Mouse (Mus musculus) MEL (cell line): ENCODE data around the gene Slamf8. TPM values are rescaled to one million over a fixed set of nuclear protein-coding genes. Genes with fewer than 3 reads are reported as not detected.

Experiments
- DNase-seq: peaks from one replicate; pipeline ENCODE4 v3.0.0; 2011; ENCODE audit warnings: low read depth, low spot score
- H3K27ac ChIP-seq: 2 replicates; pipeline ENCODE4 v1.5.1; 2012; ENCODE audit warnings: low read depth, mild to moderate bottlenecking, control low read depth, low read length, moderate library complexity; ENCODE audit not compliant: control insufficient read depth
- H3K27me3 ChIP-seq, 2 experiments: fragments of 150-350 bp in 1 of 2; sonication (generic) in 1 of 2; 2 replicates each; pipeline ENCODE4 v1.6.1; 2012; ENCODE audit warnings: low read length in 2 of 2, mild to moderate bottlenecking in 2 of 2, improper control_type of control experiment in 1 of 2, moderate library complexity in 1 of 2; ENCODE audit not compliant: insufficient read depth in 2 of 2, control insufficient read depth in 1 of 2
- H3K36me3 ChIP-seq, 2 experiments: 2 replicates each; pipeline ENCODE4 v1.6.1; 2012 to 2014; ENCODE audit warnings: low read length in 2 of 2, improper control_type of control experiment in 1 of 2, inconsistent platforms in 1 of 2, mild to moderate bottlenecking in 1 of 2; ENCODE audit not compliant: insufficient read depth in 2 of 2, control insufficient read depth in 1 of 2
- H3K4me1 ChIP-seq, 2 experiments: fragments of 150-350 bp in 1 of 2; sonication (generic) in 1 of 2; 2 replicates each; pipeline ENCODE4 v1.6.1; 2012; ENCODE audit warnings: low read length in 2 of 2, improper control_type of control experiment in 1 of 2, mild to moderate bottlenecking in 1 of 2; ENCODE audit not compliant: insufficient read depth in 2 of 2, control insufficient read depth in 1 of 2
- H3K4me3 ChIP-seq, 2 experiments: fragments of 150-350 bp in 1 of 2; sonication (generic) in 1 of 2; 2 replicates each; pipeline ENCODE4 v1.5.1; 2012; ENCODE audit warnings: low read depth in 2 of 2, low read length in 2 of 2, mild to moderate bottlenecking in 2 of 2, moderate library complexity in 2 of 2, control low read depth in 1 of 2, improper control_type of control experiment in 1 of 2; ENCODE audit not compliant: control insufficient read depth in 1 of 2, insufficient read depth in 1 of 2
- H3K79me2 ChIP-seq: 2 replicates; pipeline ENCODE4 v1.6.1; 2012; ENCODE audit warnings: mild to moderate bottlenecking, low read length, moderate library complexity; ENCODE audit not compliant: control insufficient read depth, poor library complexity, insufficient read depth
- H3K9ac ChIP-seq: 2 replicates; pipeline ENCODE4 v1.6.1; 2012; ENCODE audit warnings: low read depth, mild to moderate bottlenecking, control low read depth, low read length, moderate library complexity; ENCODE audit not compliant: control insufficient read depth, poor library complexity, severe bottlenecking
- H3K9me3 ChIP-seq: fragments of 150-350 bp; sonication (generic); replicated peaks from 2 replicates; pipeline ENCODE4 v1.6.1; 2012; ENCODE audit warnings: mild to moderate bottlenecking, low read length, improper control_type of control experiment, moderate library complexity; ENCODE audit not compliant: insufficient read depth
- CHD1 ChIP-seq: IDR thresholded peaks from 2 replicates; pipeline ENCODE4 v1.6.1; 2012; ENCODE audit warnings: low read depth, mild to moderate bottlenecking, inconsistent platforms, low read length, improper control_type of control experiment
- CTCF ChIP-seq, 3 experiments: IDR thresholded peaks in 2 of 3; conservative IDR thresholded peaks in 1 of 3; 2 replicates each; pipeline ENCODE4 v1.5.1; 2011 to 2012; ENCODE audit warnings: low read length in 3 of 3, low read depth in 2 of 3, mild to moderate bottlenecking in 2 of 3, improper control_type of control experiment in 1 of 3, inconsistent platforms in 1 of 3, mixed read lengths in 1 of 3, moderate library complexity in 1 of 3; ENCODE audit not compliant: control insufficient read depth in 1 of 3, insufficient read depth in 1 of 3, poor library complexity in 1 of 3, severe bottlenecking in 1 of 3
- E2F4 ChIP-seq: IDR thresholded peaks from 2 replicates; pipeline ENCODE4 v1.6.1; 2011; ENCODE audit warnings: low read depth, low read length, improper control_type of control experiment, borderline replicate concordance
- ELF1 ChIP-seq: IDR thresholded peaks from 2 replicates; pipeline ENCODE4 v1.6.1; 2014; ENCODE audit warnings: low read depth, mild to moderate bottlenecking, inconsistent platforms, low read length, improper control_type of control experiment, moderate library complexity
- ETS1 ChIP-seq: IDR thresholded peaks from 2 replicates; pipeline ENCODE4 v1.6.1; 2012; ENCODE audit warnings: low read depth, mild to moderate bottlenecking, inconsistent platforms, low read length, improper control_type of control experiment, moderate library complexity
- GABPA ChIP-seq: IDR thresholded peaks from 2 replicates; pipeline ENCODE4 v1.6.1; 2012; ENCODE audit warnings: low read depth, mild to moderate bottlenecking, inconsistent platforms, low read length, improper control_type of control experiment, moderate library complexity
- GATA1 ChIP-seq: IDR thresholded peaks from 2 replicates; pipeline ENCODE4 v1.6.1; 2011; ENCODE audit warnings: low read depth, low read length, improper control_type of control experiment
- HCFC1 ChIP-seq: IDR thresholded peaks from 2 replicates; pipeline ENCODE4 v1.6.1; 2012; ENCODE audit warnings: low read depth, mild to moderate bottlenecking, inconsistent platforms, low read length, improper control_type of control experiment, moderate library complexity
- JUND ChIP-seq: IDR thresholded peaks from 2 replicates; pipeline ENCODE4 v1.6.1; 2011; ENCODE audit warnings: low read depth, mild to moderate bottlenecking, improper control_type of control experiment, low read length
- MAFK ChIP-seq: IDR thresholded peaks from 2 replicates; pipeline ENCODE4 v1.6.1; 2011; ENCODE audit warnings: low read depth, mild to moderate bottlenecking, low read length, improper control_type of control experiment, borderline replicate concordance
- MYB ChIP-seq: IDR thresholded peaks from 2 replicates; pipeline ENCODE4 v1.6.1; 2011; ENCODE audit warnings: mild to moderate bottlenecking, low read depth, low read length, improper control_type of control experiment
- MYC ChIP-seq: IDR thresholded peaks from 2 replicates; pipeline ENCODE4 v1.6.1; 2011; ENCODE audit warnings: low read depth, mild to moderate bottlenecking, low read length, improper control_type of control experiment, moderate library complexity
- NELFE ChIP-seq: IDR thresholded peaks from 2 replicates; pipeline ENCODE4 v1.6.1; 2011; ENCODE audit warnings: low read depth, low read length, improper control_type of control experiment
- POLR2AphosphoS2 ChIP-seq: IDR thresholded peaks from 2 replicates; pipeline ENCODE4 v1.6.1; 2011; ENCODE audit warnings: low read length, improper control_type of control experiment
- POLR2AphosphoS5 ChIP-seq: IDR thresholded peaks from 2 replicates; pipeline ENCODE4 v1.6.1; 2012; ENCODE audit warnings: low read depth, borderline replicate concordance, mild to moderate bottlenecking, inconsistent platforms, low read length, moderate library complexity, mixed read lengths
- RAD21 ChIP-seq: IDR thresholded peaks from 2 replicates; pipeline ENCODE4 v1.6.1; 2011; ENCODE audit warnings: mild to moderate bottlenecking, low read depth, low read length, improper control_type of control experiment
- TBP ChIP-seq: IDR thresholded peaks from 2 replicates; pipeline ENCODE4 v1.8.0; 2011; ENCODE audit warnings: low read depth, low read length, improper control_type of control experiment
- TCF12 ChIP-seq: IDR thresholded peaks from 2 replicates; pipeline ENCODE4 v1.6.1; 2014; ENCODE audit warnings: low read depth, mild to moderate bottlenecking, inconsistent platforms, low read length, improper control_type of control experiment, moderate library complexity
- USF1 ChIP-seq: IDR thresholded peaks from 2 replicates; pipeline ENCODE4 v1.6.1; 2014; ENCODE audit warnings: low read depth, mild to moderate bottlenecking, inconsistent platforms, low read length, improper control_type of control experiment, moderate library complexity
- USF2 ChIP-seq, 2 experiments: IDR thresholded peaks; 2 replicates each; pipeline ENCODE4 v1.6.1; 2011 to 2012; ENCODE audit warnings: improper control_type of control experiment in 2 of 2, low read length in 2 of 2, borderline replicate concordance in 1 of 2, inconsistent platforms in 1 of 2, low read depth in 1 of 2, mild to moderate bottlenecking in 1 of 2; ENCODE audit not compliant: insufficient read depth in 1 of 2
- ZNF384 ChIP-seq: IDR thresholded peaks from 2 replicates; pipeline ENCODE4 v1.6.1; 2012; ENCODE audit warnings: low read depth, mild to moderate bottlenecking, inconsistent platforms, low read length, improper control_type of control experiment
- polyA plus RNA-seq, 2 experiments: library from polyadenylated mRNA; stranded (reverse) in 1 of 2; unstranded in 1 of 2; fragments of >175 nt in 1 of 2; fragments of >200 nt in 1 of 2; gene quantifications; 2 replicates each; pipeline versions ENCODE4 v1.2.1 to v1.2.4; 2012; ENCODE audit warnings: low replicate concordance in 2 of 2, low read depth in 1 of 2; ENCODE audit not compliant: insufficient read length in 2 of 2, insufficient read depth in 1 of 2, missing spikeins in 1 of 2
- total RNA-seq: library from RNA; depleted of rRNA; stranded (reverse); fragments of 300-350 nt; gene quantifications from 2 replicates; pipeline ENCODE4 v1.2.3, GENCODE M21; 2012

Gene Slamf8
- total and polyA plus RNA-seq, 3 experiments = not detected

DNA sequence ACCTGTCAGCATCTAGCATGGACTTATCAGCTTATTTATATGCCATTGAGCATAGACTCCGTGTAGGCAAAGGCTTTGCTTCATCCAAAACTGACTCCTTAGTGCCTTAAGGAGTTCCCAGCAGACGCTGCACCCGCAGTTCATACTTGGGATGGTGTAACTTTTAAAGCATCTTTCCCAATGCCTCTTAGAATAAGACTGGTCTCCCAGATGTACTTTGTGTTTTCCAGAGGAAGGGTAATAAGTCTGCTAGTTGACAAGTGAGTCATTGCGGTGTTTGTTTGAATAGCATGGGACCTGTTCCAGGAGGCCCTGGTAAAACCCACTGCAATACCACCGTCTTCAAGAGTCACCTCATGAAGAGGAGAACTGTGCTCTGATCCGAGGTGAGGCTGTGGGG is 10.3 kb downstream of the Slamf8 start:
- H3K27ac ChIP-seq = no peak overlapping the region
- no peaks in the 10 kb centered on the region for H3K79me2 ChIP-seq
- no peak for DNase-seq
- H3K36me3 ChIP-seq = no peaks in the 10 kb centered on the region
- peaks cover 0 to 6% of the 10 kb centered on the region in 2 experiments; a peak in 2 of 4 replicates for H3K27me3 ChIP-seq
- H3K4me3 ChIP-seq = no peak overlapping the region
- no peaks in the 10 kb centered on the region for H3K9me3 ChIP-seq
- no peaks in the 10 kb centered on the region for H3K4me1 ChIP-seq
- TF ChIP-seq CHD1 (no peak), ZNF384 (no peak), GABPA (no peak), POLR2AphosphoS5 (no peak), HCFC1 (no peak)
- H3K9ac ChIP-seq = no peak overlapping the region

DNA sequence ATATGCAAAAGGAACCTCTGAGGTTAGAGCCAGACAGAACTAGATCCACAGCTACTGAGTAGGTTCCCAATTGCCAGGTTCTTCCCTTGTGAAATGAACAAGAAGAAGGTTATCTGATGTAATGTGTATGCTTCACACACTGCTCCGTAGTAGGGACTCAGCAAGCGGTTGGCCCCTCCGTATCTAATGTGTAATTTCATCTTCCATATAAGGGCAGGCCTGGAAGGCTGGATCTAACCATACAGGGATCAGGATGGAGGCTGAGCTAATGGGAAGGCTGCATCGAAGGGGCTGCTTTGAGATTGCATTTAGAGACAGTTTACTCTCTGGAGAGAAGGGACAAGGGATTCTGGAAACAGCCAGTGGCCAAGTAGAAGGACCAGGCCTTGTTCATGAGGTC is 22.6 kb downstream of the Slamf8 start:
- H3K4me3 ChIP-seq = no peak overlapping the region
- no peak for TF ChIP-seq MAFK
- no peak for TF ChIP-seq USF1
- TF ChIP-seq JUND = no peak
- TF ChIP-seq TCF12 = no peak
- TF ChIP-seq RAD21 = no peak
- TF ChIP-seq E2F4 = no peak
- no peak for TF ChIP-seq POLR2AphosphoS5
- no peak for TF ChIP-seq GATA1
- TF ChIP-seq TBP = no peak
- no peak for TF ChIP-seq NELFE
- TF ChIP-seq ELF1 = no peak
- TF ChIP-seq MYC = no peak
- no peak for TF ChIP-seq ZNF384
- TF ChIP-seq MYB = no peak
- TF ChIP-seq ETS1 = no peak
- TF ChIP-seq CTCF (IDR thresholded peaks at IDR 0.05 in 2 of 3, conservative IDR thresholded peaks at IDR 0.05 in 1 of 3; ENCODE audit: control insufficient read depth in 1 of 3, insufficient read depth in 1 of 3, low read depth in 2 of 3, low read length in 3 of 3, poor library complexity in 1 of 3, severe bottlenecking in 1 of 3) = no peak
- TF ChIP-seq USF2 (IDR thresholded peaks at IDR 0.05; ENCODE audit: borderline replicate concordance in 1 of 2, insufficient read depth in 1 of 2, low read depth in 1 of 2, low read length in 2 of 2) = no peak
- no peak for TF ChIP-seq POLR2AphosphoS2
- TF ChIP-seq, all 39 proteins: peak for 0
- Histone ChIP-seq H3K9me3 (no peaks in the 10 kb centered on the region), H3K36me3 (no peaks in the 10 kb centered on the region), H3K27me3 (peaks cover 2 to 3% of the 10 kb centered on the region in 2 experiments; a peak in 2 of 4 replicates), H3K9ac (no peak overlapping the region), H3K79me2 (no peaks in the 10 kb centered on the region), H3K27ac (no peak overlapping the region), H3K4me1 (no peaks in the 10 kb centered on the region)
- no peak for DNase-seq
